In the genomic region with DNA sequence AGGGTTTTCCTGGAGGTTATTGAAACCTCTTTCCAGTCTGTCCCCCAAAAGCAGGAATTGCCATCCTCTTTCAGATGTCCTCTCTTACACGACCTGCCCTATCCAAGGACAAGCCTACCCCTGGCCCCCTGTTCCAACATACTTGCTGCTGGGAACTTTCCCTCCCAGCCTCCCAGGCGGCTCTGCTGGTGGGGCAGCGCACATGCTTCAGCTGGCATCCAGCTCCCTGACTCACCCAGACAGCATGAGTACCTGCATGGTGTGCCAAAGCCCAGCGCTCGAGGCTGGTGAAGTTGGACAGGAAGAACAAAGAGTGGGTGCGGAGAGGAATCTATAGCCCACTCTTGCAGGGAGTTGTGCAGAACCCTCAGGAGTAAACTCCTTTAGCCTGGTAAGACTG, we compare ENCODE assay signal across 8 mouse cellular contexts. TPM values are rescaled to one million over a fixed set of nuclear protein-coding genes. Genes with fewer than 3 reads are reported as not detected.
A peak's percentile ranks its signal among the peaks of the same experiment; 100 is the strongest.
DNase-seq lines count a peak whose midpoint lies in the region; ATAC-seq and TF ChIP-seq lines count a peak whose summit lies in the region.

No protein-coding gene starts in this region.

- H3K36me3 ChIP-seq in MEL (ENCODE audit: control insufficient read depth in 1 of 2, insufficient read depth in 2 of 2, low read length in 2 of 2) = peaks cover 0 to 16% of the 10 kb centered on the region in 2 experiments; a peak in 2 of 4 replicates
- peaks cover 37% of the 10 kb centered on the region for H3K36me3 ChIP-seq in embryonic facial prominence, embryonic 15.5 days
- H3K36me3 ChIP-seq in heart, postnatal 0 days (replicated peaks; ENCODE audit: control insufficient read depth, insufficient read depth, low read length) = peaks cover 35% of the 10 kb centered on the region

- no peaks in the 10 kb centered on the region for H3K9me3 ChIP-seq in MEL (replicated peaks; ENCODE audit: insufficient read depth, low read length)
- H3K9me3 ChIP-seq in embryonic facial prominence, embryonic 15.5 days (replicated peaks) = no peaks in the 10 kb centered on the region
- no peaks in the 10 kb centered on the region for H3K9me3 ChIP-seq in heart, postnatal 0 days (replicated peaks; ENCODE audit: control insufficient read depth, low read length)

- no peak for TF ChIP-seq EP300 in MEL (IDR thresholded peaks at IDR 0.05; ENCODE audit: low read depth in 1 of 2, low read length in 2 of 2)
- no peak for TF ChIP-seq EP300 in heart, postnatal 0 days (IDR thresholded peaks at IDR 0.05; ENCODE audit: low read depth)

- H3K79me2 ChIP-seq in MEL (ENCODE audit: control insufficient read depth, insufficient read depth, low read length, poor library complexity) = peaks cover 4% of the 10 kb centered on the region; the same call in 1 of the 2 replicates

- TF ChIP-seq RAD21 in MEL (IDR thresholded peaks at IDR 0.05; ENCODE audit: low read depth, low read length) = no peak

- no peak for ATAC-seq in embryonic facial prominence, embryonic 15.5 days (ENCODE audit: insufficient number of reproducible peaks, low FRiP score, low TSS enrichment, low read depth)
- ATAC-seq in heart, postnatal 0 days (ENCODE audit: insufficient read depth, low read depth) = peak; percentile 45

- TF ChIP-seq POLR2A in MEL (IDR thresholded peaks at IDR 0.05; ENCODE audit: control insufficient read depth in 1 of 2, insufficient read depth in 1 of 2, low read depth in 1 of 2, low read length in 2 of 2, poor library complexity in 1 of 2) = no peak

- peak overlapping the region in 1 of 2 experiments; percentile 78; a peak in 2 of 4 replicates for H3K4me3 ChIP-seq in MEL (ENCODE audit: control insufficient read depth in 1 of 2, insufficient read depth in 1 of 2, low read depth in 2 of 2, low read length in 2 of 2)
- H3K4me3 ChIP-seq in embryonic facial prominence, embryonic 15.5 days (replicated peaks) = peak overlapping the region; percentile 53
- peak overlapping the region; percentile 65; the same call in 1 of the 2 replicates for H3K4me3 ChIP-seq in heart, postnatal 0 days (ENCODE audit: low read depth, low read length)

- TF ChIP-seq CTCF in MEL (IDR thresholded peaks at IDR 0.05 in 2 of 3, conservative IDR thresholded peaks at IDR 0.05 in 1 of 3; ENCODE audit: control insufficient read depth in 1 of 3, insufficient read depth in 1 of 3, low read depth in 2 of 3, low read length in 3 of 3, poor library complexity in 1 of 3, severe bottlenecking in 1 of 3) = no peak; a peak in 1 of 6 replicates
- TF ChIP-seq CTCF in heart, postnatal 0 days (IDR thresholded peaks at IDR 0.05; ENCODE audit: low read depth) = no peak

- H3K4me2 ChIP-seq in embryonic facial prominence, embryonic 15.5 days (replicated peaks) = peak overlapping the region; percentile 70
- H3K4me2 ChIP-seq in heart, postnatal 0 days (ENCODE audit: low read depth, low read length) = peak overlapping the region; percentile 77

- peaks cover 0 to 2% of the 10 kb centered on the region in 2 experiments; a peak in 1 of 4 replicates for H3K27me3 ChIP-seq in MEL (ENCODE audit: control insufficient read depth in 1 of 2, insufficient read depth in 2 of 2, low read length in 2 of 2)
- H3K27me3 ChIP-seq in embryonic facial prominence, embryonic 15.5 days = no peaks in the 10 kb centered on the region
- H3K27me3 ChIP-seq in heart, postnatal 0 days (ENCODE audit: control insufficient read depth, insufficient read depth, low read length) = no peaks in the 10 kb centered on the region

- peak overlapping the region; percentile 76 for H3K9ac ChIP-seq in MEL (ENCODE audit: control insufficient read depth, low read depth, low read length, poor library complexity, severe bottlenecking)
- 0 out of 2 replicates have a peak overlapping the region, but pooled peaks have one; percentile 41 for H3K9ac ChIP-seq in embryonic facial prominence, embryonic 15.5 days
- H3K9ac ChIP-seq in heart, postnatal 0 days (replicated peaks; ENCODE audit: low read depth, low read length) = peak overlapping the region; percentile 71; the same call in 1 of the 2 replicates

- H3K4me1 ChIP-seq in MEL (ENCODE audit: control insufficient read depth in 1 of 2, insufficient read depth in 2 of 2, low read length in 2 of 2) = peaks cover 3 to 30% of the 10 kb centered on the region in 2 experiments
- peaks cover 56% of the 10 kb centered on the region for H3K4me1 ChIP-seq in embryonic facial prominence, embryonic 15.5 days
- H3K4me1 ChIP-seq in heart, postnatal 0 days (ENCODE audit: control insufficient read depth, insufficient read depth) = peaks cover 20% of the 10 kb centered on the region

- 46% methylated on average over 6 of the region's 6 CpGs for WGBS in embryonic facial prominence, embryonic 15.5 days
- 38% methylated on average over 6 of the region's 6 CpGs for WGBS in heart, postnatal 0 days

- H3K27ac ChIP-seq in MEL (ENCODE audit: control insufficient read depth, low read depth, low read length) = no peak overlapping the region
- peak overlapping the region; percentile 87 for H3K27ac ChIP-seq in embryonic facial prominence, embryonic 15.5 days (replicated peaks)
- H3K27ac ChIP-seq in heart, postnatal 0 days (ENCODE audit: low read depth) = peak overlapping the region; percentile 85

- peak; percentile 47 to 49 for DNase-seq in adrenal gland, adult 18-20 months (ENCODE audit: low spot score in 2 of 2)
- DNase-seq in adrenal gland, postnatal 4 days (ENCODE audit: low spot score in 2 of 2) = no peak
- DNase-seq in MEL (ENCODE audit: low read depth, low spot score) = no peak
- peak; percentile 38 for DNase-seq in heart, postnatal 0 days (ENCODE audit: low spot score)
- DNase-seq in layer of hippocampus, postnatal 10 days (ENCODE audit: low spot score in 2 of 2) = peak; percentile 55 to 59
- peak; percentile 47 to 64 for DNase-seq in lung, postnatal 4 days
- DNase-seq in urinary bladder, postnatal 25 days (ENCODE audit: low spot score) = peak; percentile 46

TF ChIP-seq in MEL, 35 proteins besides CTCF, POLR2A, EP300 and RAD21 (continues in another document):
- TF ChIP-seq KAT2A (conservative IDR thresholded peaks at IDR 0.05; ENCODE audit: low read depth, low read length) (no peak), MAX (IDR thresholded peaks at IDR 0.05; ENCODE audit: low read length) (no peak)

RNA-seq across cellular contexts. Expression of a gene that starts 0.5 kb away (rescaled TPM):
- total RNA-seq in adrenal gland, adult 18-20 months (2021) = 10 to 100 TPM; 40.9 to 52.4 TPM
- 10 to 100 TPM; 62.4 to 63.1 TPM for total RNA-seq in adrenal gland, postnatal 4 days (2021)
- total RNA-seq in MEL (2012; rRNA removed) = 17.2 and 22.5 TPM in 2 replicates
- 10 to 100 TPM in 1 of 2 experiments, not detected in 1; 45.9 TPM for polyA plus RNA-seq in MEL (2012; ENCODE audit: insufficient read depth in 1 of 2, insufficient read length in 2 of 2, low read depth in 1 of 2, low replicate concordance in 2 of 2, missing spikeins in 1 of 2)
- polyA plus RNA-seq in embryonic facial prominence, embryonic 15.5 days (2015; fragmentation: Nextera tagmentation; extraction: Ambion mirVana) = 71.8 and 72.2 TPM in 2 replicates
- 33.7 and 54.2 TPM in 2 replicates for total RNA-seq in heart, postnatal 0 days (2014; rRNA removed; ENCODE audit: low replicate concordance)
- 50.7 and 52.0 TPM in 2 replicates for polyA plus RNA-seq in heart, postnatal 0 days (2015; fragmentation: Nextera tagmentation; extraction: Ambion mirVana)
- 10 to 100 TPM; 27.6 to 29.8 TPM for total RNA-seq in layer of hippocampus, postnatal 10 days (2021)

RNA-seq across cellular contexts. Expression of a gene that starts 10.1 kb away (rescaled TPM):
- total RNA-seq in adrenal gland, adult 18-20 months (2021) = 10 to 100 TPM; 12.2 to 12.6 TPM
- total RNA-seq in adrenal gland, postnatal 4 days (2021) = 10 to 100 TPM; 32.1 to 35.2 TPM
- total RNA-seq in MEL (2012; rRNA removed) = not detected in 2 replicates
- not detected for polyA plus RNA-seq in MEL (2012; ENCODE audit: insufficient read depth in 1 of 2, insufficient read length in 2 of 2, low read depth in 1 of 2, low replicate concordance in 2 of 2, missing spikeins in 1 of 2)
- 55.8 and 57.4 TPM in 2 replicates for polyA plus RNA-seq in embryonic facial prominence, embryonic 15.5 days (2015; fragmentation: Nextera tagmentation; extraction: Ambion mirVana)
- 43.1 and 46.2 TPM in 2 replicates for total RNA-seq in heart, postnatal 0 days (2014; rRNA removed; ENCODE audit: low replicate concordance)
- 37.2 and 38.4 TPM in 2 replicates for polyA plus RNA-seq in heart, postnatal 0 days (2015; fragmentation: Nextera tagmentation; extraction: Ambion mirVana)
- total RNA-seq in layer of hippocampus, postnatal 10 days (2021) = 1 to 10 TPM; 6.4 to 7.2 TPM

RNA-seq across cellular contexts. Expression of a gene that starts 11.7 kb away (rescaled TPM):
- 100 to 1,000 TPM; 119 to 122 TPM for total RNA-seq in adrenal gland, adult 18-20 months (2021)
- total RNA-seq in adrenal gland, postnatal 4 days (2021) = 100 to 1,000 TPM; 108 TPM
- 246 and 271 TPM in 2 replicates for total RNA-seq in MEL (2012; rRNA removed)
- 100 to 1,000 TPM in 1 of 2 experiments, not detected in 1; 237 TPM for polyA plus RNA-seq in MEL (2012; ENCODE audit: insufficient read depth in 1 of 2, insufficient read length in 2 of 2, low read depth in 1 of 2, low replicate concordance in 2 of 2, missing spikeins in 1 of 2)
- 150 and 173 TPM in 2 replicates for polyA plus RNA-seq in embryonic facial prominence, embryonic 15.5 days (2015; fragmentation: Nextera tagmentation; extraction: Ambion mirVana)
- 271 and 450 TPM in 2 replicates for total RNA-seq in heart, postnatal 0 days (2014; rRNA removed; ENCODE audit: low replicate concordance)
- polyA plus RNA-seq in heart, postnatal 0 days (2015; fragmentation: Nextera tagmentation; extraction: Ambion mirVana) = 80.3 and 85.9 TPM in 2 replicates
- total RNA-seq in layer of hippocampus, postnatal 10 days (2021) = 10 to 100 TPM; 53.3 to 66.3 TPM

RNA-seq across cellular contexts. Expression of a gene that starts 24.8 kb away (rescaled TPM):
- 1 to 10 TPM; 1.7 to 2.9 TPM for total RNA-seq in adrenal gland, adult 18-20 months (2021)
- 1 to 10 TPM; 3.4 to 4.9 TPM for total RNA-seq in adrenal gland, postnatal 4 days (2021)
- 2.4 and 3.3 TPM in 2 replicates for total RNA-seq in MEL (2012; rRNA removed)
- polyA plus RNA-seq in MEL (2012; ENCODE audit: insufficient read depth in 1 of 2, insufficient read length in 2 of 2, low read depth in 1 of 2, low replicate concordance in 2 of 2, missing spikeins in 1 of 2) = 1 to 10 TPM in 1 of 2 experiments, not detected in 1; 7.7 TPM
- polyA plus RNA-seq in embryonic facial prominence, embryonic 15.5 days (2015; fragmentation: Nextera tagmentation; extraction: Ambion mirVana) = 5.0 and 5.9 TPM in 2 replicates
- 0.08 and 0.62 TPM in 2 replicates for total RNA-seq in heart, postnatal 0 days (2014; rRNA removed; ENCODE audit: low replicate concordance)
- 0.44 and 0.45 TPM in 2 replicates for polyA plus RNA-seq in heart, postnatal 0 days (2015; fragmentation: Nextera tagmentation; extraction: Ambion mirVana)
- total RNA-seq in layer of hippocampus, postnatal 10 days (2021) = 100 to 1,000 TPM; 101 to 112 TPM

RNA-seq across cellular contexts. Expression of a gene that starts 25.1 kb away (rescaled TPM):
- 100 to 1,000 TPM; 108 to 123 TPM for total RNA-seq in adrenal gland, adult 18-20 months (2021)
- 100 to 1,000 TPM; 120 to 130 TPM for total RNA-seq in adrenal gland, postnatal 4 days (2021)
- total RNA-seq in MEL (2012; rRNA removed) = 171 and 180 TPM in 2 replicates
- polyA plus RNA-seq in MEL (2012; ENCODE audit: insufficient read depth in 1 of 2, insufficient read length in 2 of 2, low read depth in 1 of 2, low replicate concordance in 2 of 2, missing spikeins in 1 of 2) = 100 to 1,000 TPM in 1 of 2 experiments, not detected in 1; 497 TPM
- 294 and 310 TPM in 2 replicates for polyA plus RNA-seq in embryonic facial prominence, embryonic 15.5 days (2015; fragmentation: Nextera tagmentation; extraction: Ambion mirVana)
- total RNA-seq in heart, postnatal 0 days (2014; rRNA removed; ENCODE audit: low replicate concordance) = 41.8 and 76.1 TPM in 2 replicates
- 192 and 216 TPM in 2 replicates for polyA plus RNA-seq in heart, postnatal 0 days (2015; fragmentation: Nextera tagmentation; extraction: Ambion mirVana)
- 10 to 100 TPM; 72.8 to 95.1 TPM for total RNA-seq in layer of hippocampus, postnatal 10 days (2021)

Comparison
In these comparisons a context has a peak if more than half of its experiments do, and no peak if none do; other contexts are left out.
1. DNase-seq: peak in adrenal gland, adult 18-20 months (2 of 2), heart, postnatal 0 days (single experiment), layer of hippocampus, postnatal 10 days (2 of 2), lung, postnatal 4 days (2 of 2) and urinary bladder, postnatal 25 days (single experiment); none in adrenal gland, postnatal 4 days (0 of 2) and MEL (single experiment).
2. Peak in every context shown above with its lines, with median percentiles within 50 percentile points of each other: H3K9ac ChIP-seq.